Mouse (Mus musculus) MEL (cell line): Measurements from ENCODE around the gene Hebp1. TPM values are rescaled to one million over a fixed set of nuclear protein-coding genes. Genes with fewer than 3 reads are reported as not detected.

Experiments used
- DNase-seq: peaks from one replicate; pipeline ENCODE4 v3.0.0; 2011; ENCODE audit warnings: low read depth, low spot score
- H3K27ac ChIP-seq: 2 replicates; pipeline ENCODE4 v1.5.1; 2012; ENCODE audit warnings: low read depth, mild to moderate bottlenecking, control low read depth, low read length, moderate library complexity; ENCODE audit not compliant: control insufficient read depth
- H3K27me3 ChIP-seq, 2 experiments: fragments of 150-350 bp in 1 of 2; sonication (generic) in 1 of 2; 2 replicates each; pipeline ENCODE4 v1.6.1; 2012; ENCODE audit warnings: low read length in 2 of 2, mild to moderate bottlenecking in 2 of 2, improper control_type of control experiment in 1 of 2, moderate library complexity in 1 of 2; ENCODE audit not compliant: insufficient read depth in 2 of 2, control insufficient read depth in 1 of 2
- H3K36me3 ChIP-seq, 2 experiments: 2 replicates each; pipeline ENCODE4 v1.6.1; 2012 to 2014; ENCODE audit warnings: low read length in 2 of 2, improper control_type of control experiment in 1 of 2, inconsistent platforms in 1 of 2, mild to moderate bottlenecking in 1 of 2; ENCODE audit not compliant: insufficient read depth in 2 of 2, control insufficient read depth in 1 of 2
- H3K4me1 ChIP-seq, 2 experiments: fragments of 150-350 bp in 1 of 2; sonication (generic) in 1 of 2; 2 replicates each; pipeline ENCODE4 v1.6.1; 2012; ENCODE audit warnings: low read length in 2 of 2, improper control_type of control experiment in 1 of 2, mild to moderate bottlenecking in 1 of 2; ENCODE audit not compliant: insufficient read depth in 2 of 2, control insufficient read depth in 1 of 2
- H3K4me3 ChIP-seq, 2 experiments: fragments of 150-350 bp in 1 of 2; sonication (generic) in 1 of 2; 2 replicates each; pipeline ENCODE4 v1.5.1; 2012; ENCODE audit warnings: low read depth in 2 of 2, low read length in 2 of 2, mild to moderate bottlenecking in 2 of 2, moderate library complexity in 2 of 2, control low read depth in 1 of 2, improper control_type of control experiment in 1 of 2; ENCODE audit not compliant: control insufficient read depth in 1 of 2, insufficient read depth in 1 of 2
- H3K79me2 ChIP-seq: 2 replicates; pipeline ENCODE4 v1.6.1; 2012; ENCODE audit warnings: mild to moderate bottlenecking, low read length, moderate library complexity; ENCODE audit not compliant: control insufficient read depth, poor library complexity, insufficient read depth
- H3K9ac ChIP-seq: 2 replicates; pipeline ENCODE4 v1.6.1; 2012; ENCODE audit warnings: low read depth, mild to moderate bottlenecking, control low read depth, low read length, moderate library complexity; ENCODE audit not compliant: control insufficient read depth, poor library complexity, severe bottlenecking
- H3K9me3 ChIP-seq: fragments of 150-350 bp; sonication (generic); replicated peaks from 2 replicates; pipeline ENCODE4 v1.6.1; 2012; ENCODE audit warnings: mild to moderate bottlenecking, low read length, improper control_type of control experiment, moderate library complexity; ENCODE audit not compliant: insufficient read depth
- BHLHE40 ChIP-seq: IDR thresholded peaks from 2 replicates; pipeline ENCODE4 v1.6.1; 2012; ENCODE audit warnings: low read depth, mild to moderate bottlenecking, inconsistent platforms, low read length, improper control_type of control experiment, borderline replicate concordance
- CHD1 ChIP-seq: IDR thresholded peaks from 2 replicates; pipeline ENCODE4 v1.6.1; 2012; ENCODE audit warnings: low read depth, mild to moderate bottlenecking, inconsistent platforms, low read length, improper control_type of control experiment
- ELF1 ChIP-seq: IDR thresholded peaks from 2 replicates; pipeline ENCODE4 v1.6.1; 2014; ENCODE audit warnings: low read depth, mild to moderate bottlenecking, inconsistent platforms, low read length, improper control_type of control experiment, moderate library complexity
- GABPA ChIP-seq: IDR thresholded peaks from 2 replicates; pipeline ENCODE4 v1.6.1; 2012; ENCODE audit warnings: low read depth, mild to moderate bottlenecking, inconsistent platforms, low read length, improper control_type of control experiment, moderate library complexity
- GATA1 ChIP-seq: IDR thresholded peaks from 2 replicates; pipeline ENCODE4 v1.6.1; 2011; ENCODE audit warnings: low read depth, low read length, improper control_type of control experiment
- MAFK ChIP-seq: IDR thresholded peaks from 2 replicates; pipeline ENCODE4 v1.6.1; 2011; ENCODE audit warnings: low read depth, mild to moderate bottlenecking, low read length, improper control_type of control experiment, borderline replicate concordance
- MXI1 ChIP-seq: IDR thresholded peaks from 2 replicates; pipeline ENCODE4 v1.6.1; 2011; ENCODE audit warnings: mild to moderate bottlenecking, low read depth, low read length, improper control_type of control experiment
- POLR2A ChIP-seq, 2 experiments: IDR thresholded peaks; 2 replicates each; pipeline ENCODE4 v1.6.1; 2011 to 2012; ENCODE audit warnings: low read length in 2 of 2, mild to moderate bottlenecking in 2 of 2, control low read depth in 1 of 2, improper control_type of control experiment in 1 of 2, low read depth in 1 of 2, moderate library complexity in 1 of 2; ENCODE audit not compliant: control insufficient read depth in 1 of 2, insufficient read depth in 1 of 2, poor library complexity in 1 of 2
- POLR2AphosphoS5 ChIP-seq: IDR thresholded peaks from 2 replicates; pipeline ENCODE4 v1.6.1; 2012; ENCODE audit warnings: low read depth, borderline replicate concordance, mild to moderate bottlenecking, inconsistent platforms, low read length, moderate library complexity, mixed read lengths
- SIN3A ChIP-seq: IDR thresholded peaks from 2 replicates; pipeline ENCODE4 v1.6.1; 2012; ENCODE audit warnings: low read length, improper control_type of control experiment, inconsistent platforms
- TAL1 ChIP-seq: IDR thresholded peaks from 2 replicates; pipeline ENCODE4 v1.6.1; 2012; ENCODE audit warnings: mild to moderate bottlenecking, inconsistent platforms, low read length, moderate library complexity, mixed read lengths
- USF1 ChIP-seq: IDR thresholded peaks from 2 replicates; pipeline ENCODE4 v1.6.1; 2014; ENCODE audit warnings: low read depth, mild to moderate bottlenecking, inconsistent platforms, low read length, improper control_type of control experiment, moderate library complexity
- USF2 ChIP-seq, 2 experiments: IDR thresholded peaks; 2 replicates each; pipeline ENCODE4 v1.6.1; 2011 to 2012; ENCODE audit warnings: improper control_type of control experiment in 2 of 2, low read length in 2 of 2, borderline replicate concordance in 1 of 2, inconsistent platforms in 1 of 2, low read depth in 1 of 2, mild to moderate bottlenecking in 1 of 2; ENCODE audit not compliant: insufficient read depth in 1 of 2
- ZKSCAN1 ChIP-seq: IDR thresholded peaks from 2 replicates; pipeline ENCODE4 v1.6.1; 2012; ENCODE audit warnings: low read depth, mild to moderate bottlenecking, inconsistent platforms, low read length, improper control_type of control experiment, moderate library complexity
- polyA plus RNA-seq, 2 experiments: library from polyadenylated mRNA; stranded (reverse) in 1 of 2; unstranded in 1 of 2; fragments of >175 nt in 1 of 2; fragments of >200 nt in 1 of 2; gene quantifications; 2 replicates each; pipeline versions ENCODE4 v1.2.1 to v1.2.4; 2012; ENCODE audit warnings: low replicate concordance in 2 of 2, low read depth in 1 of 2; ENCODE audit not compliant: insufficient read length in 2 of 2, insufficient read depth in 1 of 2, missing spikeins in 1 of 2
- total RNA-seq: library from RNA; depleted of rRNA; stranded (reverse); fragments of 300-350 nt; gene quantifications from 2 replicates; pipeline ENCODE4 v1.2.3, GENCODE M21; 2012

Gene Hebp1
- total and polyA plus RNA-seq, 3 experiments = 16.7 to 25.1 TPM; not detected in 1

DNA sequence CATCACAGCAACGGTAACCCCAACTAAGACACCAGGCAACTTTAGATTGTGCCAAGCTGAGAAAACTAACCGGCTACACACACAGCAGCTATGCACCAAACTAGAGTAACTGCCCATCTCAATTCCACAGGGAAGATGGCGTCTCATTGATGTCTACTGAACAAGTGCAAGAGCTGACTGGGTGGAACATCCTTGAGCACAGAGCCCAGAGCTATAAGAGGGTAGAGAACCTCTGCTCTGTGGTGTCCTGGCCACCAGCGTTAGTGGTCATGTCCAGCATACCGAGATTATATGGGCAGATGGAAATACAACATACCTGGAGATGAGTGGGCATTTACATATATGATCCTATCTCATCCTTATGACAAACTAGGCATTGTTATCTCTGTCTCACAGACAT, 54.7 kb downstream of the Hebp1 start:
- Histone ChIP-seq H3K36me3 (no peaks in the 10 kb centered on the region), H3K27ac (no peak overlapping the region)

DNA sequence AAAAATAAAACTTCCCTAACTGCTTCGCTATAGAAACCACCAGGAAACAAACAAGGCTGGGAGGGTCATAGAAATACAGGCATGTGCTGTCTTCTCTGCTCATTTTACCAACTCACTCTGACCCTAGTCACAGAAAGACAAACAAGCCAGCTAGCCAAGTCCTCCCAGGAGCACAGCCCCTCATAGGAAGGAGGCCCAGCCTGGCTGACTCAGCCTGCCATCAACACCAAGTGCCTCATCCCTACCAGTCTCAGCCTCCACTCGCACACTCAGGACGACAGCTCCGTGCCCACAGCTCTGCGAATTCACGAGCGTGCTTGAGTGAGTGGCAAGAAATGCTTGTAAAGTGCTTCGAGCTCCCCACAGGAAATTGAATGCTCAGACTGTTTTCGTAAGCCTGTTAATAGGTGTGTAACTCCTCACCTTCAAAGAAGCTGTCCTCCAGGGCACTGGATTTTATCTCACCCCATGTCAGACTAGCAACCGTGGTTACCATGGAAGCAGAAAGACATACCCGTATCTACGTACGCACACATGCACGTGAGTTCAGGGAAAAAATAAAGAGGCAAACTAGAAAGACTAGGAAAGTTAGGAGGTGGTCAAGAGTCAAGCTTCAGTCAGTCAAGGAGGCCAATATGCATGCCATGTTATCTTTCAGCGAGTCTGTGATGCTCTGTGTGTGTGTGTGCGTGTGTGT, 56.2 kb downstream of the Hebp1 start:
- H3K36me3 ChIP-seq = no peaks in the 10 kb centered on the region
- peak; percentile 19 for DNase-seq
- H3K27me3 ChIP-seq = no peaks in the 10 kb centered on the region
- TF ChIP-seq SIN3A = 0 out of 2 replicates have a peak, but pooled peaks have one; percentile 23
- TF ChIP-seq ZKSCAN1 = no peak
- TF ChIP-seq BHLHE40 = peak; percentile 58; the same call in 1 of the 2 replicates
- no peak for TF ChIP-seq POLR2A (IDR thresholded peaks at IDR 0.05; ENCODE audit: control insufficient read depth in 1 of 2, insufficient read depth in 1 of 2, low read depth in 1 of 2, low read length in 2 of 2, poor library complexity in 1 of 2)
- peak; percentile 54; the same call in 1 of the 2 replicates for TF ChIP-seq MXI1
- TF ChIP-seq, all 39 proteins: peak for 3
- Histone ChIP-seq H3K4me3 (no peak overlapping the region), H3K27ac (no peak overlapping the region), H3K4me1 (no peaks in the 10 kb centered on the region; a peak in 1 of 4 replicates), H3K9me3 (no peaks in the 10 kb centered on the region), H3K9ac (no peak overlapping the region), H3K79me2 (no peaks in the 10 kb centered on the region)

More for the DNA sequence above, 54.7 kb downstream of the Hebp1 start:
- no peaks in the 10 kb centered on the region for H3K27me3 ChIP-seq
- H3K4me1 ChIP-seq = no peaks in the 10 kb centered on the region; a peak in 1 of 4 replicates
- no peak overlapping the region for H3K4me3 ChIP-seq
- no peak overlapping the region for H3K9ac ChIP-seq
- TF ChIP-seq ELF1 (no peak), MAFK (no peak), GATA1 (no peak), USF1 (no peak), CHD1 (no peak), USF2 (IDR thresholded peaks at IDR 0.05; ENCODE audit: borderline replicate concordance in 1 of 2, insufficient read depth in 1 of 2, low read depth in 1 of 2, low read length in 2 of 2) (no peak), GABPA (no peak), TAL1 (0 out of 2 replicates have a peak, but pooled peaks have one; percentile 34), POLR2AphosphoS5 (no peak)
- DNase-seq = no peak
- H3K9me3 ChIP-seq = no peaks in the 10 kb centered on the region
- H3K79me2 ChIP-seq = no peaks in the 10 kb centered on the region
